Mouse (Mus musculus) mouse embryonic stem cell (cell line): Measurements from ENCODE around the gene Casp9.

Experiments used
- in situ Hi-C, 2 experiments: fragments of 300-500 bp; cut with MboI; formaldehyde crosslinking; loops; 1 replicate in 1 of 2; 3 replicates in 1 of 2; pipeline ENCODE4 v1.14.3; 2019 to 2020; ENCODE audit warnings: low sequenced_read_pairs in 2 of 2, low pct_unique_long_range_greater_than_20kb in 1 of 2, mixed read lengths in 1 of 2; ENCODE audit not compliant: unreplicated experiment in 1 of 2

The Casp9 gene

DNA sequence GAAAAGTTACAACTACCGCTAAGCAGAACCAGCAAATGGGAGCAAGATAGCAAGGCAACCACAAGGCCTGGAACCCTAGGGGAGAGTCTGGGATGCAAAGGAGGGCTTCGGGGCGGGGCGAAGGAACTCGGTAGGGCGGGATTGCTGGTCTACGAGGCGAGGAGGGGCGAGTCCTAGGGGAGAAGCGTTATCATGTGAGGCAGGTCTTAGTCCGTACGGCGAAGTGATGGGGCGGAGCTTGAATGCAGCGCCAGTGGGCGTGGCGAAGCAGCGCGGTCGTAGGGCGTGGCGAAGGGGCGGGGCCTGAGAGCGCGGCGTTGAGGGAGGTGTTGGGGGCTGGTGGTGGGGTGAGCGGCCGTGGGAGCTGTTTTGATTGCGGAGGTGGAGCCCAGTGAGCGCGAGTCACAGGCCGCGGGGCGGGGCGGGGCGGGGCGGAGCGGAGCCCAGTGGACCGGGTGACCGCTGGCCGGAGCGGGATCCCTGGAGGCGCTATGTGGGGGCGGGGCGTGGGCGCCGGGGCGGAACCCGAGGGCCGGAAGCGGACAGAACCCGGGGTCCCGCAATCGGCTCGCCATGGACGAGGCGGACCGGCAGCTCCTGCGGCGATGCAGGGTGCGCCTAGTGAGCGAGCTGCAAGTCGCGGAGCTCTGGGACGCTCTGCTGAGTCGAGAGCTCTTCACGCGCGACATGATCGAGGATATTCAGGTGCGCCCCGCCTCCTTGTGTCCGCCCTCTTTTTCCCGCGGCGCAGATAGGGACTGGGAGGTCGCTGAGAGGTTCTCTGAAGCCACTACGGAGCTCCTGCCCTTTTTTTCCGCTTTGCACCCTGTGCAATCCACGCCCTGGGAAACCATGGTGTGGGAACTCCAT lies at the start of gene Casp9:
TSS of gene Casp9 (plus strand) at position 331 of the 870 bp plus-strand sequence.
- in situ Hi-C loops, result no loop called here

DNA sequence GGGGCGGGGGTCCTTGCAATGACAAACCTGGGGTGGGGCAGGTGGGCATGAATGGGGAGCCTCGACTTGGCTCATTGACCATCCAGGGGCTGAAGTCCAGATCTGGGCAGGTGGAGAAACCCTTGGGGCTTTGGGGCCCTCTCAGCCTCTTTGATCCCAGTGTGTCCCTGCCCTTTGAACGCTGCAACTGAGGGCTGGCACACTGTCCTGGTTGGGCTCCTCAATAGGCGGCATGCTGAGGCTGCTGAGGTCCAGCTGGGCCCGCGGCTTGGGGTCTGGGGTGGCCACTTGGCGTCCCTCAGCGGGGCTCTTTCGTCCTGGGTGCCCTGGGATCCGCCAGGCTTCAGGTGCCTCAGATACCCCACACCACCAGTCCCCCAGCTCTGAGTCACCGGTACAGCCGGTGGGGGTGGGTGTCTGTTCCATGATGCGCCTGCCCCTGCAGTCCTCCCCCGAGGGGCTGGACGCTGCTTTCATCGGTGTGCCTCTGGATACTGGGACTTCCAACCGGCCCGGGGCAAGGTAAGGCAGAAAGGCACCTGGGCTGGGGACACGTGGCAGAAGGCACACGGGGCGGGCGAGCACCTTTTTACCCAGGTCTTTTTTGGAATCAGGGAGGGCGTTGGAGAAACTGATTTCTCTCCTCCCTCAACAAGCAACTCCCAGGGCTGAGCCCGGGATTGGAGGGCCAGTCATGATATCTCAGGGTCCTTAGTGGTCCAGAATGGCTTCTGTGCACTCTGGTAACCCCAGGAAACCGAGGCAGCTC lies 46.6 kb upstream of the Casp9 start, which contains the start of gene Agmat:
TSS of gene Agmat (plus strand) at position 95 of the 769 bp plus-strand sequence.
- in situ Hi-C loops, result no loop called here

DNA sequence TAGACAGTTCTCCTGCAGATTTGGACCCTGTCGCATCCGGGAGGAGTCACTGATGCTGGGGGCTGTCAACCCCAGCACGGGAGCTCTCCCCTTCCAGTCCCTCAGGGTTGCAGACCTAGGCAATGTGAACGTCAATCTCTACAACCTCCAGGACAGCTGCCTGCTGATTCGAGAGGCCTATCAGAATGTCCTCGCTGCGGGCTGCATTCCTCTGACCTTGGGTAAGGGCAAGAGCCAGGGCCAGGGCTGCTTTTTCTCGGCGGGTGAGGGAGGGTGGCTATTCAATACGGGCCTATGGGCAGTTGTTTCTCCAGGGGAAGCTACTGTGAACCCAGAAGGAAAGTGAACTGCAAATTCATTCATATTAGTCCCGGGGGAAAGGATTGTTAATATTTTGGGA lies 43.9 kb upstream of the Casp9 start:
- in situ Hi-C loops, result no loop called here

DNA sequence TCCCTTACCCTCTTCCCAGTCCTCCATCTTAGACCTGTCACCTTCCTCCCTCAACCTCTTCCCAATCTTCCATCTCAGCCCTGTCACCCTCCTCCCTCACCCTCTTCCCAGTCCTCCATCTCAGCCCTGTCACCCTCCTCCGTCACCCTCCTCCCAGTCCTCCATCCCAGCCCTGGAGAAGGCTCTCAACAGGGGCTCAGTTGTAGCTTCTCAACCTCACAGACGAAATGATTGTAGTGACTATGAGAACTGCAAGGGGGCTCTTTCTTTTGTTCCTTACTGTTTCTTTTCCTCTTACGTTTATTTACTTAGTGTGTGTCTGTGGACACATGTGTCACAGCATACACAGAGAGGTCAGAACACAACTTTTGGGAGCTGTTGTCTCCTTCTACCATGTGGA lies 42.6 kb upstream of the Casp9 start:
- in situ Hi-C loops, result no loop called here

DNA sequence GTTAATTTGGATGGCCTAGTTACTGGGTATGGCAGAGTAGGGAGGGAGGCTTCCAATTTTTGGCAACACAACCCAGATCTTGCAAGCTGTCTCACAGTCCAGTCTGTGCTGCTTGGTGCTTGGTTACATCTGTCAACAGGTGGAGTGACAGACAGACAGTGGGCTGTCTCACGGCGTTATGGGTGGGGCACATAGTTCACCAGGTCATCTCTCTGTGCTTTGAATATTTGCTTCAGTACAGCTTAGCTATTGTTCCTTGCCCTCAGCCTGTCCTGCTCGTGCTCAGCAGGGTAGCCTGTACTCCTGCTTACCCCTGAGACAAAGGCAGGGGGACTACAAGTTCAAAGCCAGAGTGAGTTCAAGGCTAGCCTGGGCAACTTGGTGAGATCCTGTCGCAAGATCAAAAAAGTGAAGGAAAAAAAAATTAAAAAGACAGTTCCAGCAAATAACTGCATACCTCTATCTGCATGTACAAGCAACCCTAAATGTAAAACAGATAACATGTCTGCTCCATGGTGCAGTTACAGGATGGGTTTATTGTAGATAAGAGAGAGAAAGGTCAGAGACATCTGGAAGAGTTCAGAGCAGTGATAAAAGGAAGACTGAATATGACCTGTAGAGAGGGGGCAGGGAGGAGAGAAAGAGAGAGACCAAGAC lies 41.9 kb upstream of the Casp9 start:
- in situ Hi-C loops, result no loop called here

DNA sequence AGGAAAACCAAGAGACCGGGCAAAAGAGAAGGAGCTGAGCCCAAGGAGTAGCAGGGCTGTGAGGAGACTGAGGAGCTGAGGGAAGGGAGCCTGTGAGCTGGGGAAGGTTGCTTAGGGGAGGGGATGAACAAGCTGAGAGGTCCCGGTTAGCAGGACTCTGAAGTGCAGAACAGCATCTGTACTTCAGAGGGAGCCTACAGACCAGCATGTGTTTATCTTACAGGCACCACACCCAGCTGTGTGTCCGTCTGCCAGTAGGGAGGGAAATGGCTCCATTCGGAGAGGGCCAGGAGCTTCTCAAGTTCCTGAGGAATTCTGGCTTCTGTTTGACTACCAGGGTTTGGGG lies 41.4 kb upstream of the Casp9 start:
- in situ Hi-C loops, result no loop called here

DNA sequence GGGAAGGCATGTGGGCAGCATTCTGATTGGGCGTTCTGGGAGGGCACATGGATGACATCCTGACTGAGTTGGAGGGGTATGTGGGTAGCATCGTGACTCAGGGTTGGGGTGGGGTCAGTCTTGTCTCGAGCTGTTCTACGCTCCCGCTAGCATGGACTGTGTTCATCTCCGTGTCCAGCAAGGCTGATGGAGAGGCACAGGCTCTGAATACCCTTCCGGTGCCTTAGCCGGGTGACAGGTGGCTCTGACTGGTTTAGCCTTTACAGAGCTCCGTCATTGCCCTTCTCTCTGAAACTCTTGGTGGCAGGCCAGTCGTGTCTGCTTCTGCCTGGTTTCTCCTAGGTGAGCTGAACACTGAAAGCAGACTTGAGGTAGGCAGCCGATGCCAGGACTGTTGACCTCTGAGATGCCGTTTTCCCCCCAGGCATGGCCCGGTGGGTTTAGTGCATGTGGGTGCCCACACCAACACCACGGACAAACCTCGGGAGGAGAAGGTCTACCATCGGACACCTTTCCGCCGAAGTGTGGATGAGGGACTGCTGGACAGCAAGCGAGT lies 38.0 kb upstream of the Casp9 start:
- in situ Hi-C loops, result no loop called here

DNA sequence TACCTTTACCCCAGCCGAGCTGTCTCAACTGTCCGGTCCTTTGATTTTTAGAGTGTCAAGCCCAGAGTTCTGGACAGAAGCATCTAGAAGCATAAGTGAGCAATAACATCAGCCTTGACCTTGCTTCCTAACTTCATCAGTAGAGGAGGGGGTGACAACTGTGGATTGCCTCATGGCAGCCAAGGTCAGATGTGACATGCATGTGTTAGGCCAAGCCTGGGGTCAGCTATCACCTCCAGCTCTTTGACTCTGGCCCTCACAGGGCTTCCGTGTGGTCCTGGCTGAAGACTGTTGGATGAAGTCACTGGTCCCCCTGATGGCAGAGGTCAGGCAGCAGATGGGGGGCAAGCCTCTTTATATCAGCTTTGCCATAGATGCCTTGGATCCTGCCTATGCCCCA lies 36.3 kb upstream of the Casp9 start:
- in situ Hi-C loops, result no loop called here

DNA sequence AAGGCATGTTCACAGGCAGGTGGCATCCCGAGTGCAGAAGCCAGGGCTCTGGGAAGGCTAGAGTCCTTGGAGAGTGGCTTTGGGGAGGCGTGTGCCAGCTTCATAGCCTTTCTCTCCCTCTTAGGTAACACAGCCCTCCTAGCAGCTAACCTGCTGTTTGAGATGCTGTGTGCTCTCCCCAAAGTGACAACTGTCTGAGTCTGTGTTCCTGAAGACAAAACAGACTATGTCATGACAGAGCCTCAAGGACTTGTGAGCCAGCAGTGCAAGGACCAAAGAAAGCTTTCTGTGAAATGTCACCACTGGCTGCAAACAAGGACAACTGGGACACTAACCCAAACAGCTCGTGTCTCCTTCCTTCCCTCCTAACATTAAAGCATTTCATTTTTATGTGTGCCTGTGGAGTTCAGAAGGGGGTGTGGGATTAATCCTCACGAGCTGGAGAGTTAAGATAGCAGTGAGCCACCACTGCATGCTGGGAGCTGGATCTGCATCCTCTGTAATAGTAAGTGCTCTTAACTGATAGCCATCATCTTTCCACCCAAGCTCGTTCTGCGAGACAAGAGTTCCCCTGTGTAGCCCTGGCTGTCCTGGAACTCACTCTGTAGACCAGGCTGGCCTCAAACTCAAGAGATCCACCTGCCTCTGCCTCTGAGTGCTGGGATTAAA lies 34.4 kb upstream of the Casp9 start:
- in situ Hi-C loops, result no loop called here

DNA sequence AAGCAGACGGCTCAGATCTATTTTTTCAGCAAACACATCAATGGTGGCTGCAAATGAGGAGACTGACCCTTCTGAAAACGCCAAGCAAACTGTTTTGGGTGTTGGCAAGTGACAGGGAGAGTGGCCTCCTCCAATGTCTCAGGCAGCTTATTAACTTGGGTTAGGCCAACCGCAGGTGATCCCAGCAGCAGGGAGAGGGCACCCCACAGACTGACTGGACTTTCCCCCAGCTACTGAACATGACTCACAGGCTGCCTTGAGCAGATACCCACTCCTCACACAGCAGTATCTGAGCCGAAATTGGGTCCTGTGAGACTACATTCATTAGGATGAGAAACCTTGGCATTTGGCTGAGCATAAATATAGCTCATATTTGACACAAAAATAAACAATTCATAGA lies 32.5 kb upstream of the Casp9 start:
- in situ Hi-C loops, result no loop called here

DNA sequence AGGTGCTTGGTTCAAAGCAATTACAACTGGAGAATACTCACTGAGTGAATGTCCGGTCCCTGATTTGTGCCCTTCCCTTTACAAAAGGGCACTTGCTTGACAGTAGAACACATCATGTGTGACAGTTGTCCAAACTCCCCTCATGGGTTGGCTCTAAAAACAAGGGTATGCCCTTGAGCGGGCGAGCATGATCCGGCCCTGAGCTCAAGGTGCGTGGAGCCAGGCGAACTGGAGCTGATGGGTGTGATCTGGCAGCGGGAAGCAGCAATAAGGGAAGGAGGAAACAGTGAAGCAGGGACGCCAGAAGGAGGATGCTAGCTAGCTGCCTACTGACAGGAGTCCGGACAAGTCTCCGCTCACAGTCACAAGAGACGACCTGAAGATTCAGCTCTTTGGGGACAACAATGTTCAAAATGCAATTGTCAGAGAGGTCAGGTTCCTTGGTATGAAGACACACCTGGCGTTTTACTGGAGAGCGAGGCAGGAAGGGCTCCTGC lies 31.3 kb upstream of the Casp9 start:
- in situ Hi-C loops, result no loop called here

DNA sequence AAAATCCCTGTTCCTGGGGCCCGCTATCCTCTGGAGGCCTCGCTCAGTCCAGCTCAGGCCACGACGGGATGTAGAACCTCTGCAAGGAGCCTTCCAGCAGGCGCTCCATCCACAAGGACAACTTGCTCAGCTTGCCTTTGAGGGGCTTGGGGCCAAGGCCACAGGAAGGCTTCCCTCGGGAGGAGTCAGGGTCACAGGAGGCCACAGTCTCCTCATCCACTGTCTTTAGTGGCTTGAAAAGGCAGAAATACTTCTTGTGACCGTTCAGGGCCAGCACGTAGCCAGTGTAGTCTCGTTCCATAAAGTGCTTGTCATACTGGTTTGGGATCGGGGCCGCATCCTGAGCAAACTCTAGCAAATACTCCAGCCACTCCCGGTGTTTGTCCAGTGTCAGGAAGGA lies 29.9 kb upstream of the Casp9 start:
- in situ Hi-C loops, result no loop called here

DNA sequence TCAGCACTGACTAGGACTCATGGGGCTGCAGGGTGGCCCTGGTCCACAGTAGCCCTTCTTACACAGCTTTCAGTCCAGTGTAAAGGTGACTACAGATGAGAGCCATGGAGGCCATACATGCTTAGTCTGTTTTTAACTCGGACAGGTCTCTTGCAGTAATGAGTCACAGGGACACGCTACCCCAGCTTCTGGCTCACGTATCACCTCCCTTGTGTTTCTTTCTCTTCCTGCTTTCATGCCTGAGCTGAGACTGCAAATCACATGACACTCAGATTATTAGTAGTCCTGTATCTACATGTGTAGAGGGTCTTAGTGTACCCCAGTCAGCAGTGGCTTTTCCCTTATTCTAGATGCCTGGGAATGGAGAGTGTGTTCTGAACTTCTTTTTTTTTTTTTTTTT lies 28.4 kb upstream of the Casp9 start:
- in situ Hi-C loops, result no loop called here

DNA sequence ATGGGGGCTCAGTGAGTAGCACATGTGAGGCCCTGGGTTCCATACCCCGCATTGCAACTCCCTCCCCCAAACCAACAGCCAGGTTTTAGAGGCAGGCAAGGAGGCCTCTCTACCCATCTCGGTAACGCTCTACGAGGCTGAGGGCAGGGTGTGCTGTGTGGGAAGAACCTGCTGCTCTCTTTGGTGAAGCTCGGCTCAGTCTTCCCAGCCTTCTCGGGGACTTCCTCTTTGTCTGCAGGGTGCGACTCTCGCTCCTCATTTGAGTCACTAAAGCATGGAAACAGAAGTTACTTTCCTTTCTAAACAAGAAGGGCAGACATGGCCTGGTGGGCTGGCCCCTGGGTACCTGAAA lies 27.1 kb upstream of the Casp9 start:
- in situ Hi-C loops, result no loop called here

DNA sequence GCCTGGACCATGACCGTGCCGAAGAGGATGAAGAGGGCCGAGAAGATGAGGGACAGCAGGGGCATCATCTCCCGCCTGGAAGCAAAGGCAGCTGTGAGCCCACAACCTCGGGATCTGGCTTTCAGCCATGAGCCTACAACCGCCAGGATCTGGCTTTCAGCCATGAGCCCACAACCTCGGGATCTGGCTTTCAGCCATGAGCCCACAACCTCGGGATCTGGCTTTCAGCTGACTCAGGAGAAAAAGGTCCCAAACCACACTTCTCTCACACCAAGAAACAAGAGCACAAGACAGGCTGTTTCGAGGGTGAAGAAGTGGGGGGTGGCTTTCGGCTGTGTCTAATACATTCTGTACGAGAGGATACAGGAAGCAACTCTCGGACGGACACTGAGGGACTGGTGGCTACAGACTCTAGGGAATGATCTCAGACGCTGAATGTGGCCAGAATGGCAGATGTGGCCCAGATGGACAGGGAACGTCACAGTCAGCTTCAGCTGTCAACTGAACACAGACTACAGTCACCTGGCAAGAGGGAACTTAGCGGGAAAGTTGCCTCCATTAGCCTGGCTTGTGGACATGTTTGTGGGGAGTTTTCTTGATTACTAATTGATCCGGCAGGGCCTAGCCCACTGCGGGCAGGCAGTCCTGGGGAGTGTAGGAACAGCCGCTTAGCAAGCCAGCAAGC lies 26.6 kb upstream of the Casp9 start:
- in situ Hi-C loops, result no loop called here

DNA sequence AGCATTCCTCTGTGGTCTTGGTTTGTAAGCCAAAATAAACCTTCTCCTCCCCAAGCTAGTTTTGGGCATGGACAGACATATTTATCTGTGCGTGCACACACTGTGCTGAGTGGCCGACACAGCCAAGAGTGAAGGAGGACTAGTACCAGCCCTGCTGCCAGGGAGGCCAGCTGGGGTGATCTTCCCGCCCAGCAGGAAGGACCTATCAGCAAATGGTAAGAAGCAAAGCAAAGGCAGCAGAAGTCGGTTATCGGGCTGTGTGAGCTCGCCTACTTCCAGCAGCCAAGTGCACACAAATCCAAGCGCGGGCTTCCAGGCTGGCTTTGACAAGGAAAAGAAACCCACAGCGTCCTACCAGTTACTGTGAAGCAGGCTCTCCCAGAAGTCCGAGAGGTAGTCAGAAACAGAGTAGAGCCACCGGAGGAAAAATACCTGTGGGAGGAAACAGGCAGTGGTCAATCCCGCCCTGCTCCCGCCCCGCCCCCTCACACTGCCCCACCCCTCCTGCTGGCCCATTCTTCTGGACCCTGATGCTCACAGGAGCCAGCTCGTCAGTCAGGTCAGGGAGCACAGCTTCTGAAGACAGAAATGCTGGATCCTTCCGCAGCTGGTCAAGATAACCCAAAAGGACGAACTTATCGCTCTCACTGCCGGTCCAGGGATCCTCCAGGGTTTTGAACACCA lies 25.9 kb upstream of the Casp9 start:
- in situ Hi-C loops, result no loop called here

DNA sequence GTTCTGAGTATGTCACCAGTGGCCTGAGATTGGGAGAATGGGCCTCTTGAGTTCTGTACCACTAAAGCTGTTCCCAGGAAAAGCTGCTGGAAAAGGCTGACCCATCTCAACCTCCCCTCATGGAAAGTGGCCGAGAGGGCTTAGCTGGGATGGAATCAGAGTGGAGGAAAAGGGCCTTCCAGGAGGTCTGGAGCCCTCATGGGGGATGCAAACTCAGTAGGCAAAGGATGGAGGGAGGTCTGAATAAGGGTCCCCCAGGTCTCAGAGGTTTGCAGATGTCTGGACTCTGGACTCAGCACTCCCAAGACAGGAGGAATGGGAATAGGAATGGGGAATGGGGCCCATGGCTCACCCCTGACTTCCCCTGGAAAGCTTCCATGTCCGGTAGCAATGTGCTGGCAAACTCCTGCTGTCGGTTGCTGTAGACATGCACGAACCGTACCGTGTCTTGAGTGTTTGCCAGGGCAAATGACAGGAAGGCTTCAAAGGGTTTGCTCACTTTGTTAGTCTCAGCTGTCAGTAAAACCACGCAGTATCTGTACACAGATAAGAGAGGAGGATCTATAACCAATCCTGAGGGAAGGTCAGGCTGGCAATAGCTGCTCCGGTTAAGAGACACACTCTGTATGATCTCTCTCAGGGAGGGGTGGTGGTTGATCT lies 23.8 kb upstream of the Casp9 start:
- in situ Hi-C loops, result no loop called here
